Mouse (Mus musculus): ENCODE data around the gene BC034090.
"Not testable (repeated sequence)": the region's sequence is repeated elsewhere in the genome, so short reads cannot be mapped to it uniquely, and the experiment has no call there.

BC034090 gene

DNA sequence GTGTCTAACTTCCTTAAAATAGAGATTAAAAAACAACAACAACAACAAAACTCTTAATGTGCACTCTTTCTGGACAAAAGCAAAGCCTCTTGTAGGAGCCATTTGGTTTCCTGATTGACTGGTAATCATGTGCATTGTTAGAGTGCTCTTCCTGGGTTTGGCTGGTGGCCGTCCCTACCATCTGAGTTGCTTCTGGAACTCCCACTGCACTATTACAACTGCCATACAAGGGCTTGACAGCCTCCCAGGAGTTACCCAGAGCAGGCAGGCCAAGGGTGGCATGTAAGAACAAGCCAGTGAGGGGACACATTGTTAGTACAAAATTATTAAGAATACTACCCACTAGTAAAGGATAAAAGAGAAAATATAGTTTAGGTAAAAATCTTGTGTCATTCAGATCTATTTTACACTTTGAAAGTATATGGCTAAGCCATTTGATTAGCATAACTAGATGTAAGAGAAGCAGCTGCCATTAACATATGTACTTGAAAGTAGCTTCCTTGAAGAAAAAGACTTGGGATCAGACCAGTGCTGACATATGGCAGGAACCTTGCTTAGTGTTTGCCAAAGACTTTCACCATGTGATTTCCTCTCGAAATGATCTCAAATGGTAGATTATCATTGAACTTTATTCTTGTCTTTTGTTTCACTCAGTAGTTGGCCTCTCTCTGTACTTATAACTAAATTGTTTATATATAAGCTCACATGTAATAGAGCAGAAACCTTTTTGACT is 65.9 kb downstream of the BC034090 start:
- no peak for DNase-seq

- no peak for DNase-seq
These were observed 69.8 kb downstream of the BC034090 start for GRCm38 (mm10) chr1:155174424-155174823.

DNA sequence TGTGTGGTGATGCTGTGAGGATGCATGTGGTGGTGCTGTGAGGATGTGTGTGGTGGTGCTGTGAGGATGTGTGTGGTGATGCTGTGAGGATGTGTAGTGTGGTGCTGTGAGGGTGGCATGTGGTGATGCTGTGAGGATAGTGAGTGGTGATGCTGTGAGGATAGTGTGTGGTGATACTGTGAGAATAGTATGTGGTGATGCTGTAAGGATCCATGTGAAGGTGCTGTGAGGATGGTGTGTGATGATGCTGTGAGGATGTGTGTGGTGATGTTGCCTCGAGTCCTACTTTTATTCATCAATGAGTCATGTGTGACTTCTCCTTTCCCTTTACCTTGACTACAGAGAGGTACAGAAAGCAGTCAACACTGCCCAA is 70.6 kb downstream of the BC034090 start:
- not testable (repeated sequence) for DNase-seq

GRCm38 (mm10) chr1:155172895-155173643 is 71.2 kb downstream of the BC034090 start:
- DNase-seq: no peak

- DNase-seq: no peak
These were observed 74.3 kb downstream of the BC034090 start for GRCm38 (mm10) chr1:155169935-155170334.

DNA sequence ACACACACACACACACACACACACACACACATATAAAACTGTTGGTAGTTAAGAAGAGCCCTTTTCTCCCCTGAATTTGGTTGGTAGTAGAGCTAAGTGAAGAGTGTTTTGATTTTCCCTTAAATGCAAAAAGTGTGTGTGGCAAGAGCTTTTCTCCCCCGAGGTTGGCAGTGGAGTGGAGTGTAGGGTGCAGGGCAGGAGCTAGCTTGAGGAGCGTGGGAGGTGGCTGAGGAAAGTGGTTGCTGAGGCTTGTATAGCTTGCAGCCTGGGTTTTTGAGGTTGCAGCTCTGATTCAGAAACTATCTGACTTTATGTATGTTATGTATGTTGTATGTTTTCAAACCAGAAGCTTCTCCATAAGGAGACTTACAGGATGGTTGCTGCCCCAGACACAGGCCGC is 76.8 kb downstream of the BC034090 start:
- no peak for DNase-seq

Data from cerebellum, adult 11-12 months (tissue).